Mouse (Mus musculus): ENCODE measurements around the gene Polr3h.

- TF ChIP-seq MAX (IDR thresholded peaks at IDR 0.05; ENCODE audit: low read length) (no peak), CTCF (conservative IDR thresholded peaks at IDR 0.05 in 1 of 2, IDR thresholded peaks at IDR 0.05 in 1 of 2; ENCODE audit: low read depth in 2 of 2, low read length in 2 of 2) (peak; percentile 57 to 79; a peak in 3 of 4 replicates), MXI1 (IDR thresholded peaks at IDR 0.05; ENCODE audit: low read depth, low read length) (no peak), USF1 (IDR thresholded peaks at IDR 0.05; ENCODE audit: low read depth, low read length) (no peak)
These were observed 77.7 kb downstream of the Polr3h start for GRCm38 (mm10) chr15:81848301-81848700.

Measured in CH12.LX (cell line).